Mouse (Mus musculus): ENCODE measurements at regions not wholly inside any gene's neighbourhood (a gene's known extent, or its start where the extent isn't known, plus 50 kb on each side); places are given as distances from the start of the nearest gene placed in this dataset.

- TF ChIP-seq POLR2A (IDR thresholded peaks at IDR 0.05; ENCODE audit: insufficient read depth, low read length) = no peak
- no peak for TF ChIP-seq CTCF (IDR thresholded peaks at IDR 0.05; ENCODE audit: low read depth, low read length)
These were observed 75.7 kb upstream of the Gm12728 start for GRCm38 (mm10) chr4:105713956-105714355.

Data from ES-Bruce4 (cell line).